Mouse (Mus musculus) spleen, adult 2 months (tissue): ENCODE measurements around the gene Gm49673.

Source experiments
- CTCF ChIP-seq: fragments of 200-500 bp; IDR thresholded peaks from 2 replicates; pipeline ENCODE4 v1.5.1; 2011; ENCODE audit warnings: mild to moderate bottlenecking, inconsistent platforms; ENCODE audit not compliant: insufficient read depth, insufficient read length, insufficient replicate concordance; ENCODE audit errors: extremely low read depth
- POLR2A ChIP-seq: fragments of 200-500 bp; IDR thresholded peaks from 2 replicates; pipeline ENCODE4 v1.6.1; 2011; ENCODE audit warnings: low read depth, low read length, inconsistent platforms

GRCm38 (mm10) chr17:8177090-8177489 is 29.5 kb upstream of the Gm49673 start:
- no peak for TF ChIP-seq CTCF
- no peak for TF ChIP-seq POLR2A
